Mouse (Mus musculus): ENCODE measurements around the gene Hoxa3.

Gene Hoxa3

GRCm38 (mm10) chr6:52231885-52232567 lies 18.9 kb upstream of the Hoxa3 start:
- DNase-seq: peak; percentile 59

GRCm38 (mm10) chr6:52230516-52231165 lies 17.5 kb upstream of the Hoxa3 start, which contains the start of gene Hoxa9:
Gene Hoxa9, minus strand, starts transcription at chr6:52231089.
- peak; percentile 70 for DNase-seq

DNA sequence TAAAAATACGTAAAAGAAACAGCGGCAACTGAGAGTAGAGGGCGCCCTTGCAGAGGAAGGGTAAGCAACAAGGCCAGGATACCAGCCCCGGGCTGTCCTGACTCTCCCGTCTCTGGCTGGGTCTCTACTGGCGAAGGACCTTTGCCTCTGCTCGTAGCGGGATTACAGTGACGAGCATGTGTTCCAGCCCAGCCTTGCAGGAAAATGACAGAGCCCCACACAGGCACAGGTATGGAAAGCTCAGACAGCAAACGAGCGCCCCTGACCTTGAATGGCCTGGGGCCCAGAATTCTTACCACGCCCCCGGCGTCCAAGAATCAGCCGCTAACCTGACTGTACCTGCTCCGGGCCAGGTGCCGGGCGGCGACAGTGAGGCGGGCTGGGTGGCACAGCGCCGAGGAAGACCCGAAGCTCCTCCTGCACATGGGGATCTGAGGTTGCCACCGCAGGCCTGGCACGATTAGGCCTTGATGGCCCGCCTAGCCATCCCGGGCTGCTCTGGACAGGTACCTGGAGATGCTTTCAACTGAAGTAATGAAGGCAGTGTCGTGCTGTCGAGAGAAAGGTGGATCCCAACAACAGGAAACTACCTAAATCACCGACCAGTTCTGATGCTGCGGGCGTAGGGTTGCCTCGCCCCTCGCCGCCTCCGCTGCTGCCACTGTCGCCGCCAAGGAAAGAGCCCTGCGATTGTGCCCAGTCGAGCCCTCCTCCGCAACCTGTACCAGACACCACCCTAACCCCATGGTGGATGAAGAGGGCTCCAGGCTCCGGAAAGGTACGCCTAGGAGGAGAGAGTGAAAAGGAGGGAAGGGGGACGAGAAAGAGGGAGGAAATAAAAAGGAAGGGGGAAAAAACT lies 16.7 kb upstream of the Hoxa3 start:
- DNase-seq: peak; percentile 86

- peak; percentile 53 for DNase-seq
Measured at GRCm38 (mm10) chr6:52228475-52229465, 15.6 kb upstream of the Hoxa3 start.

GRCm38 (mm10) chr6:52227470-52228222 lies 14.5 kb upstream of the Hoxa3 start:
- DNase-seq: peak; percentile 47

DNA sequence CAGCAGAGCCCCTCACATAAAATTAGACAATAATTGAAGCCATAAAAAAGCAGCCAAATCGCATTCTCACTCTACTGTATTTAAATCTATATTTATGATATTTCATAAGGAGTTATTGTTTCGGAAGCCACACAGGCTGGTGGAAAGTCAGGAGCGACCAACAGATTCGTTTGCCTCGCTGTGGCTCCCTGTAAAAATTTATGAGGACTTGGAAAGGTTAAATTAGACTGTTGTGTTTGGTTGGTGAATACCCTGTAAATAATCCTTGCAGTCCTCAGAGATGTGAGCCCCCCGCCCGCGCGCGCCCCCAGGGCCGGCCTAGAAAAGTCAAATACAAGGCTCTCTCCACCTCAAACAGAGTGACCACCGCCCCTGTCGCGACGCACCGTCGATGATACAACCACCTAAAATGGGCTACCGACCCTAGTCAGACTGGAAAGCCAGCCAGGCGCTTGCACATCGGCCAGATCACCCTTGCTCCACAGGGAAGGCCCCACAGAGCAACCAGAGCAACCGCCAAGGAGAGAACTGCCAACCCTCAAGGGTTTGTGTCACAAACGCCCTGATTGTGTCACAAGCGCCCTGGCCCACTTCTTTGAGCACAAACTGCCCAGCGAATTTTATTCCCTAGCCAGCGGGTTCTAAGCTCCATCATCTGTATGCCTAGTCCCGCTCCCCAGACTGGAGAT lies 13.6 kb upstream of the Hoxa3 start:
- peak; percentile 48 for DNase-seq

- DNase-seq: peak; percentile 91
Measured at GRCm38 (mm10) chr6:52225612-52226568, 12.8 kb upstream of the Hoxa3 start.

DNA sequence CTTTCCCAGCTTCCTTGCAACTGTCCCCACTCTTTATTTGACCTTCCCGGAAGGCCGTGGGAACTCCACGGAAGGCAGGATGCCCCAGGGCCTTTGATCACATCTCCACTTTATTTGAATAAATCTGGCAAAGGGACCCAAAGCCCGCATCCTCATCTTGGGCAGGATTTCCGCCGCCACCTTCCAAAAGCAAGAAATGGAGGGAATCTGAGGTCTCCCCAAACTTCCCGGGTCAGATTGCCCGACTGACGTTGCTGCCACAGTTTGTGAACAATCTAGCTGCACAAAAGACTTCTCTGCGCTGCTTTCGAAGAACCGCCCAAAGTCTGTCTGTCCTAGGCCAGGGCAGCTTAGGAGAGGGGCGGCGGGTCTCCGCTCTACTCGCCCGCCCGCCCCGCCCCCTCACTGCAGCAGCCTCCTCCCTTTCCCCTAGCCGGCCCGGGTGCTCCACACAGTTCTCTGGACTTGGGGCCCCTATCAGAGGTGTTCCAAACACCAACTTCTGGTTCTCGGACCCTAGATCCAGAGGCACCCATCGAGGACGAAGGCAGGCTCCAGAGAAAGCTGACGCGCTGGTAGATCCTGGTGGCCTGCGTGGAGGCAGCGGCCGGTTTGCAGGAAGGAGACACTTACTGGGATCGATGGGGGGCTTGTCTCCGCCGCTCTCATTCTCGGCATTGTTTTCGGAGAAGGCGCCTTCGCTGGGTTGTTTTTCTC lies 11.9 kb upstream of the Hoxa3 start:
- DNase-seq: peak; percentile 38

DNA sequence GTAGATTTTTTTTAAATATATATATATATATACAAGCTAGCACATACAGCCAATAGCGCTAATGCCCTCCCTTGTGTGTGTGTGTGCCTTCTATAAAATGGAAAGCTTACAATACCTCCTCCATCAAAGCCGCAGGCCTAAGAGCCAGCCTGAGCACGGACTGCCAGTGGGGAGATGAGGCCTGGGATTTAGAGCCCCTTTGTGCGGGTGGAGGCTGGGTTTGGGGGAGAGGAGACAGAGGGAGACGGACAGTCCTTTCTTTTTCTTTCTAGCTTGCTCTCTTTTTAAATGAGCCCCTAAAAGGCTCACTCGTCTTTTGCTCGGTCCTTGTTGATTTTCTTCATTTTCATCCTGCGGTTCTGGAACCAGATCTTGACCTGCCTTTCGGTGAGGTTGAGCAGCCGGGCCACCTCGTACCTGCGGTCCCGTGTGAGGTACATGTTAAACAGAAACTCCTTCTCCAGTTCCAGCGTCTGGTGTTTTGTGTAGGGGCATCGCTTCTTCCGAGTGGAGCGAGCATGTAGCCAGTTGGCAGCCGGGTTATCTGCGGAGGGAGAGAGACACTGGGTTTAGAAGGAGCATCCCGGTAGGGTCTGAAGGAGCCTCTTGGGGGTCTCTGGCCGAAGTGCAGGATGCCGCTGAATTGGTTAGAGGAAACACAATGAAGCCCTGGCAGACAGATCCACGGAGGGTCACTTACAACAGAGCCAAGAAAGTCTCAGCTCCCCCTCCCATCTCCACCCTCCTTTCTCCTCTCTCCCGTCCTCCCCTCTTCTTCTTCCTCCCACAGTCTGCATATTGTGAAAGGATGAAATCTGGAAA lies 11.0 kb upstream of the Hoxa3 start:
- peak; percentile 33 for DNase-seq

DNA sequence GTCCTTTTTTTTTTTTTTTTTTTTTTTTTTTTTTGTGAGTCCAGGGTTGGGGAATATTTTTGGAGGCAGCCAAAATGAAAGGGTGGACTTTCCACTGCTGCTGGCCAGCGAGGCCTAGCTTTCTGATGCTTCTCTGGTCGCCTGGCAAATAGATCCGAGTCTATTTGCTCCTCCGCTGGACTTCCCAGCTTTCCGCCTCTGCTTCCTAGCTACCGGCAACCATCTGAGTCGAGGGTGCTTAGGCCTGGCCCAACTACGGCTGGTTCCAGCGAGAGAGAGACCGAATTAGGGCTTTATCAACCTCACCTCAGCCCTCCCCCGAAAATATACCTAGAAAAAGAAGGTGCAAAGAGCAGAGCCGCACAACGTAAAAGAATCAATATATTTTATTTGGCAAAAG lies 9.6 kb upstream of the Hoxa3 start:
- no peak for DNase-seq

- no peak for DNase-seq
Measured at GRCm38 (mm10) chr6:52221993-52222685, 9.0 kb upstream of the Hoxa3 start.

- peak; percentile 94 for DNase-seq
Measured at GRCm38 (mm10) chr6:52221337-52221992, 8.3 kb upstream of the Hoxa3 start, which contains the start of gene Hoxa7. Gene Hoxa7, minus strand, starts transcription at chr6:52221854.

- DNase-seq: peak; percentile 20
Measured at GRCm38 (mm10) chr6:52220865-52221310, 7.8 kb upstream of the Hoxa3 start.

GRCm38 (mm10) chr6:52220003-52220864 lies 7.1 kb upstream of the Hoxa3 start:
- DNase-seq: peak; percentile 69

DNA sequence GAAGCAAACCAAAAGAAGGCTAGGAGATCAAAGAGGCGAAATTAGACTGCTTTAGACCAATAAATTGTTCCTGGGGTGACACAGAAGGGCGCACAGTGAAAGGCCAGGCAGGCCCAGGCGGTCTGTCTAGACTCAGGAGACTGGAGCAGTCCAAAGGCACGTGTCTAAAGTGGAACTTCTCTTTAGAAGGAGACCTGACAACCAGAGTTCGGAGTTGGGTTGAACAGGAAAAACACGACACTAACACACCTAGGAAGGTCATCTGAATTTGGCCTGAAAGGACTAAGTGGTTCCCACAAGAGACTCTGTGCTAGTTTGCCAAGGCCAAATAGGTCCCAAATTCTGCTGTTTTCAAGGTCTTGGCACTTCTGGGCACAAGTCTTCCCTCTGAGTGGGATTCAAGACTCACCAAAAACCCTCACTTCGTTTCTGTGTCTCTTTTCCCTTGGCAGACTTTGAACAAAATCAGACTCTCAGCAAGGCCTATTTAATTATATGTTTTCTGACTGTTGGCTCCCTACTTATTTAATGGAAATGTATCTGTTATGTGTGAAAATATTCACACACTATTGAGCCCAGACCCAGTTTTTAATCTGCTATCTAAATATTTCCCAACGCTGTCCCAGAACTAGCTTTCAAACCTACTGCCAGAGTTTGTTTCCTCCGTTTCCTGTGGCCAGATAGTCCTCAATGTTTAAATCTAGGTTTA lies 6.3 kb upstream of the Hoxa3 start:
- DNase-seq: peak; percentile 34
